Mouse (Mus musculus): ENCODE results near the gene Dnajb14. TPM values are rescaled to one million over a fixed set of nuclear protein-coding genes. Genes with fewer than 3 reads are reported as not detected.
"Not testable (repeated sequence)": the region's sequence is repeated elsewhere in the genome, so short reads cannot be mapped to it uniquely, and the experiment has no call there.

The Dnajb14 gene
- polyA plus RNA-seq, 1 experiment = 22.3 TPM

GRCm38 (mm10) chr3:137946827-137947226 is 79.4 kb downstream of the Dnajb14 start:
- no peak overlapping the region; the same call in 1 of the 2 replicates for H3K27ac ChIP-seq (ENCODE audit: insufficient read depth, low read length)
- TF ChIP-seq POLR2A (IDR thresholded peaks at IDR 0.05; ENCODE audit: extremely low read depth, insufficient read depth, low read length) = no peak
- TF ChIP-seq CTCF (IDR thresholded peaks at IDR 0.05; ENCODE audit: extremely low read depth, insufficient read depth, low read length) = no peak
- no peak overlapping the region for H3K4me3 ChIP-seq (ENCODE audit: insufficient read depth, low read length)
- H3K4me1 ChIP-seq (ENCODE audit: control insufficient read depth, insufficient read depth, low read length) = no peaks in the 10 kb centered on the region

GRCm38 (mm10) chr3:137947525-137947924 is 80.0 kb downstream of the Dnajb14 start:
- Histone ChIP-seq H3K27ac (ENCODE audit: insufficient read depth, low read length) (no peak overlapping the region), H3K4me1 (ENCODE audit: control insufficient read depth, insufficient read depth, low read length) (peaks cover 2% of the 10 kb centered on the region; the same call in 1 of the 2 replicates), H3K4me3 (ENCODE audit: insufficient read depth, low read length) (no peak overlapping the region)
- TF ChIP-seq POLR2A (IDR thresholded peaks at IDR 0.05; ENCODE audit: extremely low read depth, insufficient read depth, low read length) (no peak), CTCF (IDR thresholded peaks at IDR 0.05; ENCODE audit: extremely low read depth, insufficient read depth, low read length) (no peak)

GRCm38 (mm10) chr3:137950191-137950885 is 82.9 kb downstream of the Dnajb14 start:
- H3K4me1 ChIP-seq (ENCODE audit: control insufficient read depth, insufficient read depth, low read length) = peaks cover 2% of the 10 kb centered on the region; the same call in 1 of the 2 replicates
- TF ChIP-seq CTCF (IDR thresholded peaks at IDR 0.05; ENCODE audit: extremely low read depth, insufficient read depth, low read length) (no peak), POLR2A (IDR thresholded peaks at IDR 0.05; ENCODE audit: extremely low read depth, insufficient read depth, low read length) (no peak)
- H3K4me3 ChIP-seq (ENCODE audit: insufficient read depth, low read length) = no peak overlapping the region
- H3K27ac ChIP-seq (ENCODE audit: insufficient read depth, low read length) = no peak overlapping the region

- H3K4me1 ChIP-seq (ENCODE audit: control insufficient read depth, insufficient read depth, low read length); H3K4me3 ChIP-seq (ENCODE audit: insufficient read depth, low read length); H3K27ac ChIP-seq (ENCODE audit: insufficient read depth, low read length): not testable (repeated sequence)
Measured at GRCm38 (mm10) chr3:137951302-137951701, 83.8 kb downstream of the Dnajb14 start.

GRCm38 (mm10) chr3:137951819-137952218 is 84.3 kb downstream of the Dnajb14 start:
- TF ChIP-seq POLR2A (IDR thresholded peaks at IDR 0.05; ENCODE audit: extremely low read depth, insufficient read depth, low read length) (no peak), CTCF (IDR thresholded peaks at IDR 0.05; ENCODE audit: extremely low read depth, insufficient read depth, low read length) (no peak)
- Histone ChIP-seq H3K4me1 (ENCODE audit: control insufficient read depth, insufficient read depth, low read length) (peaks cover 2% of the 10 kb centered on the region; the same call in 1 of the 2 replicates), H3K27ac (ENCODE audit: insufficient read depth, low read length) (0 out of 2 replicates have a peak overlapping the region, but pooled peaks have one; percentile 30), H3K4me3 (ENCODE audit: insufficient read depth, low read length) (no peak overlapping the region)

- H3K4me1 ChIP-seq (ENCODE audit: control insufficient read depth, insufficient read depth, low read length) = peaks cover 2% of the 10 kb centered on the region; the same call in 1 of the 2 replicates
- TF ChIP-seq CTCF (IDR thresholded peaks at IDR 0.05; ENCODE audit: extremely low read depth, insufficient read depth, low read length) = no peak
- TF ChIP-seq POLR2A (IDR thresholded peaks at IDR 0.05; ENCODE audit: extremely low read depth, insufficient read depth, low read length) = no peak
- H3K4me3 ChIP-seq (ENCODE audit: insufficient read depth, low read length) = no peak overlapping the region
- H3K27ac ChIP-seq (ENCODE audit: insufficient read depth, low read length) = peak overlapping the region; percentile 51
Measured at GRCm38 (mm10) chr3:137952225-137952913, 84.9 kb downstream of the Dnajb14 start.

GRCm38 (mm10) chr3:137952914-137953880 is 85.7 kb downstream of the Dnajb14 start:
- TF ChIP-seq POLR2A (IDR thresholded peaks at IDR 0.05; ENCODE audit: extremely low read depth, insufficient read depth, low read length) (no peak), CTCF (IDR thresholded peaks at IDR 0.05; ENCODE audit: extremely low read depth, insufficient read depth, low read length) (no peak)
- peak overlapping the region; percentile 51 for H3K27ac ChIP-seq (ENCODE audit: insufficient read depth, low read length)
- H3K4me1 ChIP-seq (ENCODE audit: control insufficient read depth, insufficient read depth, low read length) = peaks cover 2% of the 10 kb centered on the region; the same call in 1 of the 2 replicates
- no peak overlapping the region for H3K4me3 ChIP-seq (ENCODE audit: insufficient read depth, low read length)

GRCm38 (mm10) chr3:137954256-137954916 is 86.9 kb downstream of the Dnajb14 start:
- no peak for TF ChIP-seq POLR2A (IDR thresholded peaks at IDR 0.05; ENCODE audit: extremely low read depth, insufficient read depth, low read length)
- no peak for TF ChIP-seq CTCF (IDR thresholded peaks at IDR 0.05; ENCODE audit: extremely low read depth, insufficient read depth, low read length)
- Histone ChIP-seq H3K4me3 (ENCODE audit: insufficient read depth, low read length) (no peak overlapping the region), H3K4me1 (ENCODE audit: control insufficient read depth, insufficient read depth, low read length) (peaks cover 2% of the 10 kb centered on the region; the same call in 1 of the 2 replicates), H3K27ac (ENCODE audit: insufficient read depth, low read length) (no peak overlapping the region)

Measured in cortical plate, adult 2 months (tissue).